Mouse (Mus musculus): ENCODE measurements at regions not wholly inside any gene's neighbourhood (a gene's known extent, or its start where the extent isn't known, plus 50 kb on each side); places are given as distances from the start of the nearest gene placed in this dataset.

DNA sequence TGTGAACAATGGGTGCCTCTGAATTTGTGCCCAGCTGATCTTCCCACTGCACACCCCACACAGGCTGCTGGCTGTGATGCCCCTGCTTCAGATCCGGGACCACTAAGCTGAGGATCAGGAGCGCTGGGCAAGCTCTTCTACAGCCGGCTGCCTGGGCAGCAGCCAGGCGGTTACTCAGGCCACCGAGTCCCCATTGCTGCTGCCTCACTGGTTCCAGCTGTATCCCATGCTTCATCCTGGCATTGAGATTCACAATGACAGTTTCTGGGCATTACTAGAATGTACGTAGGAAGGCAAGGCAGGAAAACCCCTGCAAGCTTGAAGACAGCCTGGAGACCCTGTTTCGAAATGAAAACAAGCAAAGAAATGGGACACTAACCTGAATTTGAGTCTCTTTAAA lies 67.3 kb upstream of the Slc6a6 start:
- TF ChIP-seq GATA1 (IDR thresholded peaks at IDR 0.05; ENCODE audit: borderline replicate concordance, low read length), result no peak
- no peak for TF ChIP-seq FLI1 (IDR thresholded peaks at IDR 0.05; ENCODE audit: low read length)
